Mouse (Mus musculus) ES-E14 (cell line): ENCODE results near the gene Gal3st3. TPM values are rescaled to one million over a fixed set of nuclear protein-coding genes. Genes with fewer than 3 reads are reported as not detected.

ENCODE experiments used
- DNase-seq: peaks from one replicate; pipeline ENCODE4 v3.0.0-alpha.2; 2013; ENCODE audit warnings: low read depth, low spot score
- H3K27ac ChIP-seq: 2 replicates; pipeline ENCODE4 v1.5.1; 2012; ENCODE audit warnings: low read depth, mild to moderate bottlenecking, low read length, moderate library complexity, mixed read lengths; ENCODE audit not compliant: poor library complexity, insufficient read depth, severe bottlenecking
- H3K36me3 ChIP-seq: 2 replicates; pipeline ENCODE4 v1.6.1; 2012; ENCODE audit warnings: mild to moderate bottlenecking, low read length, moderate library complexity, mixed read lengths; ENCODE audit not compliant: control insufficient read depth, poor library complexity, insufficient read depth, severe bottlenecking
- H3K4me1 ChIP-seq, 2 experiments: fragments of 150-350 bp in 1 of 2; sonication (generic) in 1 of 2; 2 replicates each; pipeline ENCODE4 v1.6.1; 2012; ENCODE audit warnings: low read length in 2 of 2, mild to moderate bottlenecking in 1 of 2, mixed read lengths in 1 of 2; ENCODE audit not compliant: control insufficient read depth in 2 of 2, insufficient read depth in 2 of 2, poor library complexity in 1 of 2
- H3K4me3 ChIP-seq, 2 experiments: fragments of 150-350 bp in 1 of 2; sonication (generic) in 1 of 2; 2 replicates each; pipeline ENCODE4 v1.5.1; 2012; ENCODE audit warnings: low read length in 2 of 2, low read depth in 1 of 2, mild to moderate bottlenecking in 1 of 2, mixed read lengths in 1 of 2; ENCODE audit not compliant: insufficient read depth in 1 of 2, poor library complexity in 1 of 2, severe bottlenecking in 1 of 2
- H3K9ac ChIP-seq: 2 replicates; pipeline ENCODE4 v1.6.1; 2012; ENCODE audit warnings: low read depth, mild to moderate bottlenecking, low read length, mixed read lengths; ENCODE audit not compliant: poor library complexity, insufficient read depth, severe bottlenecking
- H3K9me3 ChIP-seq: fragments of 150-350 bp; sonication (generic); 2 replicates; pipeline ENCODE4 v1.6.1; 2012; ENCODE audit warnings: low read depth, mild to moderate bottlenecking, low read length; ENCODE audit not compliant: control insufficient read depth, insufficient read depth
- CHD2 ChIP-seq: IDR thresholded peaks from 2 replicates; pipeline ENCODE4 v1.6.1; 2014; ENCODE audit warnings: mild to moderate bottlenecking, low read depth, low read length, inconsistent platforms
- HCFC1 ChIP-seq: IDR thresholded peaks from 2 replicates; pipeline ENCODE4 v1.6.1; 2012; ENCODE audit warnings: low read length, inconsistent platforms, borderline replicate concordance; ENCODE audit not compliant: insufficient read depth
- MAFK ChIP-seq: IDR thresholded peaks from 2 replicates; pipeline ENCODE4 v1.6.1; 2014; ENCODE audit warnings: mild to moderate bottlenecking, low read depth, low read length, inconsistent platforms; ENCODE audit not compliant: insufficient read depth
- ZC3H11A ChIP-seq: IDR thresholded peaks from 2 replicates; pipeline ENCODE4 v1.6.1; 2012; ENCODE audit warnings: low read depth, mild to moderate bottlenecking, inconsistent platforms, low read length, borderline replicate concordance
- ZNF384 ChIP-seq: IDR thresholded peaks from 2 replicates; pipeline ENCODE4 v1.6.1; 2012; ENCODE audit warnings: low read depth, low read length, inconsistent platforms
- in situ Hi-C, 2 experiments: fragments of 600-800 bp; cut with MboI; formaldehyde crosslinking; loops; one replicate each; pipeline ENCODE4 v1.15.1; 2025; ENCODE audit warnings: low sequenced_read_pairs in 2 of 2, inconsistent platforms in 1 of 2; ENCODE audit not compliant: unreplicated experiment in 2 of 2
- total RNA-seq: library from RNA; depleted of rRNA; stranded (reverse); fragments of 300-350 nt; gene quantifications from 2 replicates; pipeline ENCODE4 v1.2.3, GENCODE M21; 2012

Gal3st3 gene
- total RNA-seq, 1 experiment, result 2.1 TPM

- Histone ChIP-seq H3K9ac (peak within 1 kb of the TSS; percentile 87), H3K27ac (peak within 1 kb of the TSS; percentile 77), H3K4me1 (peaks cover 0 to 4% of the 10 kb centered on the region in 2 experiments; a peak in 2 of 4 replicates), H3K9me3 (no peaks in the 10 kb centered on the region), H3K36me3 (peaks cover 22% of the 10 kb centered on the region), H3K4me3 (peak within 1 kb of the TSS; percentile 73 to 92)
- peak; percentile 56 for DNase-seq
- TF ChIP-seq ZNF384, result no peak
- no peak for TF ChIP-seq ZC3H11A
- TF ChIP-seq HCFC1, result no peak; the same call in 1 of the 2 replicates
- TF ChIP-seq CHD2, result no peak
- TF ChIP-seq MAFK, result no peak
- in situ Hi-C loops, result no loop called here
These were observed 25.1 kb upstream of the Gal3st3 start, which contains the start of gene Pacs1 for GRCm38 (mm10) chr19:5272801-5273733. Gene Pacs1, minus strand, starts transcription at chr19:5273119.

GRCm38 (mm10) chr19:5273916-5274315, 24.2 kb upstream of the Gal3st3 start:
- Histone ChIP-seq H3K36me3 (peaks cover 26% of the 10 kb centered on the region), H3K9ac (no peak overlapping the region), H3K4me3 (no peak overlapping the region; a peak in 1 of 4 replicates), H3K27ac (no peak overlapping the region; the same call in 1 of the 2 replicates), H3K4me1 (peaks cover 0 to 2% of the 10 kb centered on the region in 2 experiments; a peak in 2 of 4 replicates), H3K9me3 (no peaks in the 10 kb centered on the region)
- DNase-seq, result no peak
- in situ Hi-C loops, result no loop called here
- no peak for TF ChIP-seq ZNF384
- TF ChIP-seq ZC3H11A, result no peak
- no peak for TF ChIP-seq HCFC1
- no peak for TF ChIP-seq CHD2
- no peak for TF ChIP-seq MAFK

- Histone ChIP-seq H3K4me3 (no peak overlapping the region), H3K4me1 (peaks cover 0 to 2% of the 10 kb centered on the region in 2 experiments; a peak in 1 of 4 replicates), H3K9me3 (no peaks in the 10 kb centered on the region), H3K9ac (no peak overlapping the region), H3K27ac (no peak overlapping the region), H3K36me3 (peaks cover 34% of the 10 kb centered on the region)
- DNase-seq, result no peak
- in situ Hi-C loops, result no loop called here
- TF ChIP-seq ZNF384, result no peak
- TF ChIP-seq HCFC1, result no peak
- TF ChIP-seq CHD2, result no peak
- TF ChIP-seq MAFK, result no peak
- no peak for TF ChIP-seq ZC3H11A
These were observed 23.5 kb upstream of the Gal3st3 start for GRCm38 (mm10) chr19:5274641-5275040.

DNA sequence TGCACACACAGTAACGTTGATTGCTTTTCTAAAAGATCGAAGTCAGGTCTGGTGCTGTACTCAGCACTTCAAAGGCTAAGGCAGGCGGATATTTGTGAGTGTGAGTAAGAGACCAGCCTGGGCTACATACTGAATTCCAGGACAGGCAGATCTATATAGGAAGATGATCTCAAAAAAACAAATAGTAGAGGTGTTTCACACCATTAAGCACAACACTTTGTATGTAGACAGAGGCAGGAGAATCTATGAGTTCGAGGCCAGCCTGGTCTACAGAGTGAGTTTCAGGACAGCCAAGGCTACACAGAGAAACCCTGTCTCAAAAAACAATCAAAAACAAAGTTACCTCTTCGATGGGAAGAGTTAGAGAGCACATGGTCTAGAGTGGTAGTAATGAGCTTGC, 22.4 kb upstream of the Gal3st3 start:
- no peak for TF ChIP-seq HCFC1
- no peak for TF ChIP-seq CHD2
- TF ChIP-seq ZC3H11A, result no peak
- no peak for TF ChIP-seq ZNF384
- no peak for TF ChIP-seq MAFK
- peaks cover 0 to 2% of the 10 kb centered on the region in 2 experiments; a peak in 1 of 4 replicates for H3K4me1 ChIP-seq
- H3K9me3 ChIP-seq, result no peaks in the 10 kb centered on the region
- H3K27ac ChIP-seq, result no peak overlapping the region
- peaks cover 37% of the 10 kb centered on the region for H3K36me3 ChIP-seq
- no peak for DNase-seq
- in situ Hi-C loops, result no loop called here
- no peak overlapping the region for H3K4me3 ChIP-seq
- no peak overlapping the region for H3K9ac ChIP-seq
